8 mouse cellular contexts compared by ENCODE assay signal in the genomic region with DNA sequence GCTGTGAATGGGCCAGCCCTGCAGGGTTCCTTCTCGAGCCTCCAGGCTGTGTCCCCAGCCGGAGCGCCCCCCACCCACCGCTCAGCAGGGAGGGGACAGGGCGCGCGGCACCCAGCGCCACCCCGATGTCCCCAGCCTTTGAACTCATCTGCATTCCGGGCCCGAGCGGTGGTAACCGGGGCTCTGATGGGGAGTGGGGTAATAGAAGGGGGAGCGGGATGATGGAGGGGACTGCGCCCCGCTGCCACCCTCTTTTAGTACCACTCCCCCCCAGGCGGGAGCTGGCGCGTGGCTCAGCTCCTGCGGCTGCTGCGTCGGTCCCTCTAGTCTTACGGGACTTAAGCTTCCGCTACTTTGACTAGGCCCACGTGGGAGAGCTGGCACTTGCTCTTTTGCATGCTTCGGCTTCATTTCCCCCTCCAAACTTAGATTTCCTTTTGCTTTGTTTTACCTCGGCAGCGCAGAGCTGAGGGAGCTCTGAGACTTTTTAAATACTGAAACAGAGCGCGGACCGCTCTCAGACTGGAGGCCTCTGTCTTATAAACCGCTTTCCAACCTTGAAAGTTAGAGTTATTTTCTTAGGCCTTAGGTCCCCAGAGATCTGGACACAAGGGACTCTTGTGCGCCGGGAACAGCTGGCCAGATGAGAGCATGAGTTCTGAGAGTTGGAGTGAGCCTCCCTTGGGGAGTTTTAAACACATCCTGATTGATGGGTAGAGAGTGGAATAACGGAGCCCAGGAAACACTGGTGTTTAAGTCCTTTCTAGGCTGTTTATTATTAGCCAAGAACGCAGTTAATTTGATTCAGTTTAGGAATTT. TPM values are rescaled to one million over a fixed set of nuclear protein-coding genes. Genes with fewer than 3 reads are reported as not detected.
A peak's percentile ranks its signal among the peaks of the same experiment; 100 is the strongest.
DNase-seq lines count a peak whose midpoint lies in the region; ATAC-seq lines count a peak whose summit lies in the region.

No protein-coding gene starts in this region.

- H3K4me2 ChIP-seq in forebrain, embryonic 16.5 days (ENCODE audit: low read length), result peak overlapping the region; percentile 81
- peak overlapping the region; percentile 83 for H3K4me2 ChIP-seq in hindbrain, embryonic 12.5 days (replicated peaks)
- H3K4me2 ChIP-seq in limb, embryonic 11.5 days (ENCODE audit: low read depth, severe bottlenecking), result peak overlapping the region; percentile 66

- no peaks in the 10 kb centered on the region for H3K36me3 ChIP-seq in forebrain, embryonic 16.5 days (ENCODE audit: control insufficient read depth, insufficient read depth)
- H3K36me3 ChIP-seq in hindbrain, embryonic 12.5 days, result no peaks in the 10 kb centered on the region
- no peaks in the 10 kb centered on the region; the same call in 1 of the 2 replicates for H3K36me3 ChIP-seq in limb, embryonic 11.5 days (ENCODE audit: control insufficient read depth, insufficient read depth, low read length)
- peaks cover 30% of the 10 kb centered on the region for H3K36me3 ChIP-seq in midbrain, embryonic 10.5 days

- peaks cover 19% of the 10 kb centered on the region for H3K4me1 ChIP-seq in forebrain, embryonic 16.5 days (replicated peaks; ENCODE audit: control insufficient read depth, insufficient read depth, low read length)
- H3K4me1 ChIP-seq in hindbrain, embryonic 12.5 days, result peaks cover 14% of the 10 kb centered on the region
- H3K4me1 ChIP-seq in limb, embryonic 11.5 days (ENCODE audit: control insufficient read depth, insufficient read depth, low read length), result peaks cover 5% of the 10 kb centered on the region; the same call in 1 of the 2 replicates
- H3K4me1 ChIP-seq in midbrain, embryonic 10.5 days, result peaks cover 38% of the 10 kb centered on the region

- WGBS in forebrain, embryonic 16.5 days, result under 1% methylated on average over 35 of the region's 36 CpGs
- WGBS in hindbrain, embryonic 12.5 days, result under 1% methylated on average over 35 of the region's 36 CpGs
- 0% methylated on average over 36 of the region's 36 CpGs for WGBS in limb, embryonic 11.5 days
- WGBS in midbrain, embryonic 10.5 days, result under 1% methylated on average over 36 of the region's 36 CpGs

- peak overlapping the region; percentile 86 for H3K9ac ChIP-seq in forebrain, embryonic 16.5 days (replicated peaks; ENCODE audit: low read depth, low read length)
- H3K9ac ChIP-seq in hindbrain, embryonic 12.5 days, result peak overlapping the region; percentile 87
- H3K9ac ChIP-seq in limb, embryonic 11.5 days (ENCODE audit: low read length), result peak overlapping the region; percentile 80

- H3K9me3 ChIP-seq in forebrain, embryonic 16.5 days (ENCODE audit: control insufficient read depth, low read length), result no peaks in the 10 kb centered on the region
- H3K9me3 ChIP-seq in hindbrain, embryonic 12.5 days (replicated peaks), result no peaks in the 10 kb centered on the region
- H3K9me3 ChIP-seq in limb, embryonic 11.5 days (ENCODE audit: control insufficient read depth, low read length), result no peaks in the 10 kb centered on the region
- no peaks in the 10 kb centered on the region for H3K9me3 ChIP-seq in midbrain, embryonic 10.5 days (replicated peaks)

- H3K27ac ChIP-seq in forebrain, embryonic 16.5 days (ENCODE audit: low read length), result peak overlapping the region; percentile 76
- H3K27ac ChIP-seq in hindbrain, embryonic 12.5 days, result peak overlapping the region; percentile 71
- peak overlapping the region; percentile 44 for H3K27ac ChIP-seq in limb, embryonic 11.5 days (replicated peaks; ENCODE audit: low read depth, low read length)
- peak overlapping the region; percentile 93 for H3K27ac ChIP-seq in midbrain, embryonic 10.5 days (replicated peaks)

- DNase-seq in layer of hippocampus, adult 18-20 months (ENCODE audit: low spot score in 2 of 2), result peak; percentile 21 to 31
- no peak for DNase-seq in layer of hippocampus, postnatal 10 days (ENCODE audit: low spot score in 2 of 2)
- peak; percentile 74 for DNase-seq in adrenal gland, adult 2 months
- peak; percentile 68 for DNase-seq in limb, embryonic 11.5 days (ENCODE audit: low spot score)
- DNase-seq in midbrain, embryonic 10.5 days (ENCODE audit: low spot score), result no peak
- peak; percentile 61 for DNase-seq in testis, postnatal 10 days (ENCODE audit: low spot score)

- peak overlapping the region; percentile 97 for H3K4me3 ChIP-seq in forebrain, embryonic 16.5 days (replicated peaks; ENCODE audit: low read length)
- peak overlapping the region; percentile 89 for H3K4me3 ChIP-seq in hindbrain, embryonic 12.5 days
- H3K4me3 ChIP-seq in limb, embryonic 11.5 days (ENCODE audit: low read depth, low read length), result peak overlapping the region; percentile 79
- peak overlapping the region; percentile 68 for H3K4me3 ChIP-seq in midbrain, embryonic 10.5 days

- H3K27me3 ChIP-seq in forebrain, embryonic 16.5 days (replicated peaks; ENCODE audit: control insufficient read depth, insufficient read depth, low read length), result no peaks in the 10 kb centered on the region
- H3K27me3 ChIP-seq in hindbrain, embryonic 12.5 days, result no peaks in the 10 kb centered on the region
- H3K27me3 ChIP-seq in limb, embryonic 11.5 days (ENCODE audit: control insufficient read depth, insufficient read depth, low read length), result no peaks in the 10 kb centered on the region
- H3K27me3 ChIP-seq in midbrain, embryonic 10.5 days (ENCODE audit: low read depth, poor library complexity, severe bottlenecking), result no peaks in the 10 kb centered on the region

- peak; percentile 85 for ATAC-seq in forebrain, embryonic 16.5 days
- peak; percentile 87 for ATAC-seq in hindbrain, embryonic 12.5 days (ENCODE audit: low FRiP score)
- ATAC-seq in limb, embryonic 11.5 days (ENCODE audit: insufficient number of reproducible peaks, low FRiP score, low TSS enrichment, low read depth), result peak; percentile 79

RNA-seq across cellular contexts. Expression of a gene that starts 0.8 kb away (rescaled TPM):
- 10 to 100 TPM; 11.6 to 12.8 TPM for total RNA-seq in layer of hippocampus, adult 18-20 months (2021)
- 10 to 100 TPM; 11.1 to 12.0 TPM for total RNA-seq in layer of hippocampus, postnatal 10 days (2021)
- total RNA-seq in adrenal gland, adult 2 months (2021), result 10 to 100 TPM; 41.9 to 46.2 TPM
- 3.0 and 3.7 TPM in 2 replicates for polyA plus RNA-seq in adrenal gland, adult 2 months (2012; rRNA removed)
- 24.8 and 31.5 TPM in 2 replicates for polyA plus RNA-seq in forebrain, embryonic 16.5 days (2015; fragmentation: Nextera tagmentation; extraction: Ambion mirVana)
- polyA plus RNA-seq in hindbrain, embryonic 12.5 days (2016; fragmentation: Nextera tagmentation; extraction: Ambion mirVana), result 52.7 and 53.8 TPM in 2 replicates
- polyA plus RNA-seq in limb, embryonic 11.5 days (2014; fragmentation: Nextera tagmentation; extraction: Ambion mirVana), result 113 and 115 TPM in 2 replicates
- 95.5 and 119 TPM in 2 replicates for polyA plus RNA-seq in midbrain, embryonic 10.5 days (2016; fragmentation: Nextera tagmentation; extraction: Ambion mirVana)

Comparison
In these comparisons a context has a peak if more than half of its experiments do, and no peak if none do; other contexts are left out.
1. DNase-seq: peak in layer of hippocampus, adult 18-20 months (2 of 2), adrenal gland, adult 2 months (single experiment), limb, embryonic 11.5 days (single experiment) and testis, postnatal 10 days (single experiment); none in layer of hippocampus, postnatal 10 days (0 of 2) and midbrain, embryonic 10.5 days (single experiment).
2. Peak in every context shown above with its lines, with median percentiles within 50 percentile points of each other: ATAC-seq, H3K27ac ChIP-seq, H3K4me2 ChIP-seq, H3K4me3 ChIP-seq and H3K9ac ChIP-seq.